Mouse (Mus musculus) liver, embryonic 11.5 days (tissue): ENCODE results near the gene Aloxe3. TPM values are rescaled to one million over a fixed set of nuclear protein-coding genes. Genes with fewer than 3 reads are reported as not detected.

Experiments
- ATAC-seq: fragments of 200-750 bp; cut with Nextera tagmentation; replicated peaks from 2 replicates; pipeline ENCODE4 v1.8.0; 2017; ENCODE audit warnings: moderate number of reproducible peaks, mild to moderate bottlenecking, moderate TSS enrichment, moderate library complexity; ENCODE audit not compliant: low FRiP score
- DNase-seq: peaks from one replicate; pipeline ENCODE4 v3.0.0-alpha.2; 2017; ENCODE audit warnings: low spot score
- H3K27ac ChIP-seq: fragments of 300-500 bp; sonication (generic); 2 replicates; pipeline ENCODE4 v1.5.1; 2014; ENCODE audit warnings: mild to moderate bottlenecking, low read depth, low read length, control low read depth
- H3K27me3 ChIP-seq: fragments of 300-500 bp; sonication (generic); replicated peaks from 2 replicates; pipeline ENCODE4 v1.6.1; 2014; ENCODE audit warnings: low read length, mixed read lengths; ENCODE audit not compliant: control insufficient read depth, insufficient read depth
- H3K36me3 ChIP-seq: fragments of 300-500 bp; sonication (generic); 2 replicates; pipeline ENCODE4 v1.6.1; 2014; ENCODE audit warnings: mild to moderate bottlenecking, low read length, moderate library complexity, mixed read lengths; ENCODE audit not compliant: control insufficient read depth, insufficient read depth
- H3K4me1 ChIP-seq: fragments of 300-500 bp; sonication (generic); replicated peaks from 2 replicates; pipeline ENCODE4 v1.6.1; 2014; ENCODE audit warnings: low read length, mixed read lengths; ENCODE audit not compliant: control insufficient read depth, insufficient read depth
- H3K4me2 ChIP-seq: fragments of 300-500 bp; sonication (generic); 2 replicates; pipeline ENCODE4 v1.6.1; 2014; ENCODE audit warnings: mild to moderate bottlenecking, control low read depth, moderate library complexity
- H3K4me3 ChIP-seq: fragments of 300-500 bp; sonication (generic); 2 replicates; pipeline ENCODE4 v1.5.1; 2014; ENCODE audit warnings: low read depth, low read length, control low read depth
- H3K9ac ChIP-seq: fragments of 300-500 bp; sonication (generic); 2 replicates; pipeline ENCODE4 v1.6.1; 2014; ENCODE audit warnings: low read depth, low read length, control low read depth
- H3K9me3 ChIP-seq: fragments of 300-500 bp; sonication (generic); 2 replicates; pipeline ENCODE4 v1.6.1; 2016; ENCODE audit warnings: low read length, inconsistent platforms, mixed read lengths; ENCODE audit not compliant: control insufficient read depth
- WGBS: fragments of 180-500 bp; shearing (Covaris S2); extraction: QIAGEN DNeasy Blood & Tissue Kit; methylation state at CpG from one replicate; pipeline ENCODE4 v1.1.7; 2014; 5-methylcytosine and 5-hydroxymethylcytosine counted together
- polyA plus RNA-seq: library from polyadenylated mRNA; unstranded; fragments of >200 nt; fragmentation: Nextera tagmentation; extraction: Ambion mirVana; gene quantifications from 2 replicates; pipeline ENCODE4 v1.2.1, GENCODE M21; 2014

Gene Aloxe3
- polyA plus RNA-seq, 1 experiment from 2014 or later, result not detected

DNA sequence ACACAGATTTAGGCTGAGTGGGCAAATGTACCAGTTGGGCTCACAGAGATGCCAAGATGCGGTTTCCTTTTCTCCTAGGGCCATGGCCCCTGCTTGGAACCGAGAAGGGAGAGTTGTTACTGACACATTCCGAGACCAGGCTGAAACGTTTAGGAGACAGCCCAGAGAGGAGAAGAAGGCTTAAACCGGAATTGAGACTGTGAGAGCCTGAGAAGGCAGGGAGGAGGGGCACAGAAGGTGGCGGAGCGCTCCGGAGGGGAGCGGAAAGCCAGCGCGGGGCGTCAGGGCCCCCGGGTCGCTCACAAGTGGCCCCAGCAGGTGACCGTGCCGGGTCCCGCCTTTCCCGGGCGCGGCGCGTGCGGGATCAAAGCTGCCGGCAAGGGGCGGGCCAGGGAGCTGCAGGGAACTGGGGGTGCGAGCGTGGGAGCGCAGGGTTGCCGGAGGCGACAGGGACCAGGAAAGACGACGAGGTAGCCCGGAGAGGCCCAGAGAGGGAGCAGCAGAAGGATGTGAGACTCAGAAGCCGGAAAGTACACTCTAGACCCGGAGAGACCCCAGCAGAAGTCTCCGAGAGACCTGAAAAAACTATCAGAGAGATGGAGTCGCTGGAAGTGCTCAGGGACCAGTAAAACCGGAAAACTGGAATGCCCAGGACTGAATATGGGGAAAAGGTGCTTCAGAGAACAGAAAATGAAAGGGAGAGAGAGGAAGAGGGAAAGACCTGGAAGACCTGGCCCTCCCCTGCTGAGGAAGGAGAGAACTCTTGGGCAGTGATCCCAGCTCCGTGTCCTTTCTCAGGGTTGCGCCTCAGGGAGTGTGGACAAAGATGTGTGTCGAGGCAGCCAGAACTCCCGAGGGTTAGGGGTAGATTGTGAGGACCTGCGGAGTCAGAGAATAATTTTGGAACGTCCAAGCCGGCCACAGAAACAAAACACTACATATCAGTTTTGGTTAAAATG lies 7.7 kb upstream of the Aloxe3 start:
- under 1% methylated on average over 45 of the region's 45 CpGs for WGBS
- peaks cover 37% of the 10 kb centered on the region for H3K4me1 ChIP-seq
- H3K4me3 ChIP-seq, result peak overlapping the region; percentile 80
- no peaks in the 10 kb centered on the region for H3K36me3 ChIP-seq
- H3K9ac ChIP-seq, result peak overlapping the region; percentile 79
- peak; percentile 37 for ATAC-seq
- peaks cover 7% of the 10 kb centered on the region for H3K27me3 ChIP-seq
- peak overlapping the region; percentile 60 for H3K27ac ChIP-seq
- no peaks in the 10 kb centered on the region for H3K9me3 ChIP-seq
- H3K4me2 ChIP-seq, result peak overlapping the region; percentile 99
- peak; percentile 75 for DNase-seq

GRCm38 (mm10) chr11:69118765-69119164 lies 6.9 kb upstream of the Aloxe3 start:
- peak overlapping the region; percentile 79; the same call in 1 of the 2 replicates for H3K9ac ChIP-seq
- H3K9me3 ChIP-seq, result no peaks in the 10 kb centered on the region
- peak overlapping the region; percentile 80 for H3K4me3 ChIP-seq
- no peaks in the 10 kb centered on the region for H3K36me3 ChIP-seq
- no peak overlapping the region for H3K27ac ChIP-seq
- H3K4me2 ChIP-seq, result peak overlapping the region; percentile 99
- peaks cover 37% of the 10 kb centered on the region for H3K4me1 ChIP-seq
- DNase-seq (peak; percentile 90), ATAC-seq (0 out of 2 replicates have a peak, but pooled peaks have one; percentile 50)
- 1% methylated on average over 15 of the region's 15 CpGs for WGBS
- H3K27me3 ChIP-seq, result peaks cover 7% of the 10 kb centered on the region

- H3K9me3 ChIP-seq, result no peaks in the 10 kb centered on the region
- H3K4me3 ChIP-seq, result peak overlapping the region; percentile 80
- DNase-seq, result no peak
- H3K27me3 ChIP-seq, result peaks cover 7% of the 10 kb centered on the region
- WGBS, result 38% methylated on average over 14 of the region's 14 CpGs
- peaks cover 37% of the 10 kb centered on the region for H3K4me1 ChIP-seq
- no peaks in the 10 kb centered on the region for H3K36me3 ChIP-seq
- peak overlapping the region; percentile 99 for H3K4me2 ChIP-seq
- no peak overlapping the region for H3K9ac ChIP-seq
- no peak overlapping the region for H3K27ac ChIP-seq
- ATAC-seq, result no peak
Observed at GRCm38 (mm10) chr11:69119446-69120155, 6.1 kb upstream of the Aloxe3 start.

- peaks cover 37% of the 10 kb centered on the region for H3K4me1 ChIP-seq
- H3K4me3 ChIP-seq, result peak within 1 kb of the TSS; percentile 80
- H3K36me3 ChIP-seq, result no peaks in the 10 kb centered on the region
- H3K27me3 ChIP-seq, result peaks cover 7% of the 10 kb centered on the region
- no peaks in the 10 kb centered on the region for H3K9me3 ChIP-seq
- H3K4me2 ChIP-seq, result peak within 1 kb of the TSS; percentile 99
- ATAC-seq (no peak), DNase-seq (peak; percentile 63)
- 1% methylated on average over 27 of the region's 27 CpGs for WGBS
- H3K9ac ChIP-seq, result peak within 1 kb of the TSS; percentile 47
- H3K27ac ChIP-seq, result no peak within 1 kb of the TSS
Observed at GRCm38 (mm10) chr11:69120221-69121000, 5.3 kb upstream of the Aloxe3 start, which contains the start of gene Hes7. Gene Hes7, plus strand, starts transcription at chr11:69120404.

DNA sequence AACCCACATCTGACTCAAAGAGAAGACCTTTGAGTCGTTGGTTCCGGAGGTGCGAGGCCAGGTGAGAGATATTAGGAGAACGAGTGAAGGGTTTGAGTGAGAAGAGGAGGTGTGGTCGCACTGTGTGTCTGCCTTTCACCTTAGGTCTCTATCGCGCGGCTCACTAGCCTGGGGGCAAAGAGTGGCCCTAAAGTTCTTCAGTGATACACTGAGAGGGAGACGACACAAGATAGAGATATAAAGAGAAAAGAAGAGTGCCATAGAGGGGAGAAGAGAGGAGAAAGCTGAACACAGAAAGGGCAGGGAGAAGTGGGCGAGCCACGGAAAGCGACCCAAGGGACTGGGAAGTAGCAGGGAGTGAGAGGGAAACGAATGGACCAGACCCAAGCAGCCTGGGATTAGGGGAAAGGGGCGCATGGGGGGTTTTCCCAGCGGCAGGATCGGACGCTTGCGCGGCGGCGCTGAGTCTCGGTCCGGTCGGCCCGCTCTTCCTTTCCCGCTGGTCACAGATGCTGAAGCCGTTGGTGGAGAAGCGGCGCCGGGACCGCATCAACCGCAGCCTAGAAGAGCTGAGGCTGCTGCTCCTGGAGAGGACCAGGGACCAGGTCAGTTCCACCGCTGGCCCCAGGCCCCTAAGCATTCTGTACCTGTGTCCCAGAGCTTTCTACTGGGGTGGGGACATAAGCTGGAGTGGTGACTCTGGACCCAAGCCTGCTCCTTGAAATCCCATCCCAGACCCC lies 4.5 kb upstream of the Aloxe3 start:
- 2% methylated on average over 33 of the region's 33 CpGs for WGBS
- H3K4me1 ChIP-seq, result peaks cover 41% of the 10 kb centered on the region
- ATAC-seq (no peak), DNase-seq (peak; percentile 67)
- H3K4me3 ChIP-seq, result peak overlapping the region; percentile 80
- no peaks in the 10 kb centered on the region for H3K36me3 ChIP-seq
- H3K4me2 ChIP-seq, result peak overlapping the region; percentile 99
- peaks cover 7% of the 10 kb centered on the region for H3K27me3 ChIP-seq
- peak overlapping the region; percentile 21 for H3K9ac ChIP-seq
- H3K9me3 ChIP-seq, result no peaks in the 10 kb centered on the region
- no peak overlapping the region for H3K27ac ChIP-seq

GRCm38 (mm10) chr11:69121741-69122335 lies 3.9 kb upstream of the Aloxe3 start:
- Histone ChIP-seq H3K27me3 (peaks cover 7% of the 10 kb centered on the region), H3K4me3 (peak overlapping the region; percentile 80), H3K9me3 (no peaks in the 10 kb centered on the region), H3K27ac (peak overlapping the region; percentile 23; the same call in 1 of the 2 replicates), H3K9ac (peak overlapping the region; percentile 66), H3K36me3 (no peaks in the 10 kb centered on the region), H3K4me2 (peak overlapping the region; percentile 99), H3K4me1 (peaks cover 45% of the 10 kb centered on the region)
- ATAC-seq (no peak), DNase-seq (no peak)
- WGBS, result under 1% methylated on average over 32 of the region's 32 CpGs

- Histone ChIP-seq H3K4me2 (peak within 1 kb of the TSS; percentile 99), H3K27me3 (peaks cover 7% of the 10 kb centered on the region), H3K27ac (peak within 1 kb of the TSS; percentile 23), H3K9ac (peak within 1 kb of the TSS; percentile 66), H3K9me3 (no peaks in the 10 kb centered on the region), H3K4me1 (peaks cover 40% of the 10 kb centered on the region), H3K36me3 (no peaks in the 10 kb centered on the region), H3K4me3 (peak within 1 kb of the TSS; percentile 80)
- DNase-seq (peak; percentile 91), ATAC-seq (peak; percentile 39)
- WGBS, result under 1% methylated on average over 64 of the region's 66 CpGs
Observed at GRCm38 (mm10) chr11:69122336-69122951, 3.3 kb upstream of the Aloxe3 start, which contains the start of gene 9130213A22Rik. Gene 9130213A22Rik, minus strand, starts transcription at chr11:69122589.
